Mouse (Mus musculus) cerebellum, adult 11-12 months (tissue): Measurements from ENCODE around the gene Nup133.
A peak's percentile ranks its signal among the peaks of the same experiment; 100 is the strongest.
"Not testable (repeated sequence)": the region's sequence is repeated elsewhere in the genome, so short reads cannot be mapped to it uniquely, and the experiment has no call there.

Experiments used
- DNase-seq: peaks from one replicate; pipeline ENCODE4 v3.0.0; 2022

Nup133 gene

DNA sequence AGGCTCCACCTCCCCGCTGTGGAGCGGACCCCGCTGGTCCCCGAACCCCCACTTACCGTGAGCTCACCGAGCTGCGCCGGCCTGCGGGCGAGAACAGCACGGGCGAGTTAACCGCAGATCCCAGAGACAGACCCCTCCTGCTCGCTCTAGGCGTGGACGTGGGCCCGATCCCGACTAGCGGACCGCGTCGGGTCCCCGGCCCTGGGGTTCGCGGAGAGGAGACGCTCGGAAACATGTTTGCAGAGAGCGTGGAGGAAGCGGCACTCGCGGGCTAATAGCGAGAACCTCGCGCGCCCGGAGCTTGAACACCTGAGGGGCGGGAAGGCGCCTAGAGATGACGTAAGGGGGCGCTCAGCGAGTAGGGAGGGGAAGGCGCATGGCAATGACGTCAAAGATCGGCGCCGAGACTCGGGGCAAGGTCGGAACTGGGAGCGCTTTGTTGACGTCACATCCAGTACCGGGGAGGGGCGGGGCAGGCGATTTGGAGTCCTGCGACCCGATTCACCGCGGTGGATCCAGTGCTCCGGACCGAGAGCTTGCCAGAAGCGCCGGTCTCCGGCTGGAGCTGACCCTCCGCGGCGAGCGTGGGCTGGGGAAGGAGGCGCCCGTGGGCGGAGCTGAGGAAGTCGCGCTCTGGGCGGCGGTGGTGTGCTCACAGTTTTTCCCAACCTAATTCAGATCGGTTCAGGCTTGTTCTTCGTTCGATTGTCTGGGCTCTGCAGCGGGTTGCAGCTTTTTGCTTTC is at the start of gene Nup133:
Gene Nup133 (minus strand): TSS at position 324 of the 744 bp plus-strand sequence.
- DNase-seq: peak; percentile 99

DNA sequence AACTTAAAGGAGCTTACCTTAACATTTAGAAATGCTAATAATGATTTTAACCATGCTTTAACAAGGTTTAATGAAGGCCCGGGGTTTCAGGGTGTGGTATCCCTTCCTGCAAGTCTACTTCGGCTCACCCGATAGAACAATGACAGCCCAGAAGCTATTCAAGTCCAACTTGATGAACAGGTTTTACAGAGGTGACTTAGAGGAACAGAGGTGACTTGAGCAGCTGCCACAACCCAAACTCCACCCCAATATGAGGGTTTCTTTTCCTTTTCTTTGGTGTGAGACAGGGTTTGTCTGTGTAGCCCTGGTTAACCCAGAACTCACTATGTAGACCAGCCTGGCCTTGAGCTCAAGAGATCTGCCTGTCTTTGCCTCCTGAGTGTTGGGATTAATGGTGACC is 44.9 kb upstream of the Nup133 start:
- no peak for DNase-seq

DNA sequence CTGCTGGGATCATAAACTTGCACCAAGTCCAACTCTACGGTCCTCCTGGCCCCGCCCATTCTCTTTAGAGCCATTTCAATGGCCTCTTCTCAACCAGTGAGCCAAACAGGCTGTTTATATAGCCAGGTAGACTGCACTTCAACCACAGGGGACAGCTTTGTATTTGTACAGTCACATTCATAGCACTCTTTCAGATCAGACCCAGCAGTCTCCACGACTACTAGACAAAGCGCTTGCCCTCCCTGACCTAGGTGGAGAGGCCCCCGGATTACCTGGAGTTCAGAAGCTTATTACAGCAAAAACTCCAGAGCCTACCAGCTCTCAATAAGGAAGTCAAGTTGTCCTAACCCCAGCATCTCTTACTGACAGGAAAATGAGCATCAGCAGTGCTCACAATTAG is 44.5 kb upstream of the Nup133 start:
- DNase-seq: no peak

- DNase-seq: no peak
These were observed 43.5 kb upstream of the Nup133 start for GRCm38 (mm10) chr8:123992587-123992986.

DNA sequence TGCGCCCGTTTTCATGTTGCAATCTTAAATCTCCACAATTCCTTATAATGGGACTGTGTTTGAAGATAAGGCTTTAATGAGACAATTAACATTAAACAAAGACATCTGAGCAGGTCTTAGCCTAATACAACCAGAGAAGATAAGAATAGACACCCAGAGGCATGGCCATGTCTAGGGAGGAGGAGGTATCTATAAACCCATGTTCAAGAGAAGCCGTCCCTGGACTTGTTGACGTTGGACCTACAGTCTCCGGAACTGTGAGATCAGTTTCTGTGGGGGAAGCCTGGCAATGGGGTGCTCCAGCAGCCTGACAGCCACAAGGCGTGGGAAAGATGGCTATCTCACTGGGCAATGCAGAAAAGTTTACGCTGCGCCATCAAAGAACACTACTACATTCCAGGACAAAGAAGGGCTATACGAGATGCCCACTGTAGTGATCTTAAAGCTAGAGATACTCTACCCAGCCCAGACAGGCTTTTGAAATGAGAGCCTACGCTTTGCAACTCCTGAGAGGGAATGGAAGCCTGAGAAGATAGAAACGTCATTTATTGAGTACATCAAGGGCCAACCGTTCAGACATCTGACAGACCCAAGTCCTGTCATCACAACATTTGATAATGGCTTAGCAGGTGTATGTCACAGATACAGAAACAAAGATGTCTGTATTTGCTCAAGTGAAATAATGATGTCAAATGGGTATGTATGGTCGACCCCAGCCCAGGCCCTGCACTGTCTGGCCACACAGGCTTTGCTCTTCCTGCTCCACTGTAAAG is 41.4 kb upstream of the Nup133 start:
- no peak for DNase-seq

GRCm38 (mm10) chr8:123989128-123989527 is 40.1 kb upstream of the Nup133 start:
- no peak for DNase-seq

GRCm38 (mm10) chr8:123988605-123989038 is 39.6 kb upstream of the Nup133 start:
- no peak for DNase-seq

DNA sequence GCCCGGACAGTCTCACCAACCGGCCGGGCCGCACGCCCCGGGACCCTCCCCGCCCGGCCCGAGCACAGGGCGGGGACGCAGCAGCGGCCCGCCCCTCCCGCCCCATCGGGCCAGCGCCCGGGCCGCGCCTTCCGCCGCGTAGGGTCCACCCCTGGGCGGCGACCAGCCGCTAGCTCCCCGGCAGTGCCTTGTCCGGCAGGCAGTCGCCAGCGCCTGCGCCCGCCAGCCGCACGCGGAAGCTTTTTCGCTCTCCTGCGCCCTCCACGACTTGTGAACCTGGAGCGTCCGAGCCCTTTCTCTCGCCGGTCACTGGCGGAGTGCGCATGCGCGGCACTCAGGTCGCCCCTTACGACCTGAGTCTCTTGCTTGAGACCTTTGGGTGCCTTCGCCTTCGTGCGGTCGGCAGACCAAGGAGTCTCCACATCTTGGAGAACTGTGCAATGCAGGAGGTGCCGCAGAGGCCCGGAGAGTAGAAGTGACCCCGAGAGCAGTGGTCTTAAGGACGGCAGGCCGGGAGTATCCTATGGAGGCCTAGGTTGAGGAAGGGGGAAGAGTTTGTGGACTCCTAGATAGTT is 33.8 kb upstream of the Nup133 start, which contains the start of gene Abcb10:
Gene Abcb10 (minus strand): TSS at position 297 of the 575 bp plus-strand sequence.
- DNase-seq: peak; percentile 91

DNA sequence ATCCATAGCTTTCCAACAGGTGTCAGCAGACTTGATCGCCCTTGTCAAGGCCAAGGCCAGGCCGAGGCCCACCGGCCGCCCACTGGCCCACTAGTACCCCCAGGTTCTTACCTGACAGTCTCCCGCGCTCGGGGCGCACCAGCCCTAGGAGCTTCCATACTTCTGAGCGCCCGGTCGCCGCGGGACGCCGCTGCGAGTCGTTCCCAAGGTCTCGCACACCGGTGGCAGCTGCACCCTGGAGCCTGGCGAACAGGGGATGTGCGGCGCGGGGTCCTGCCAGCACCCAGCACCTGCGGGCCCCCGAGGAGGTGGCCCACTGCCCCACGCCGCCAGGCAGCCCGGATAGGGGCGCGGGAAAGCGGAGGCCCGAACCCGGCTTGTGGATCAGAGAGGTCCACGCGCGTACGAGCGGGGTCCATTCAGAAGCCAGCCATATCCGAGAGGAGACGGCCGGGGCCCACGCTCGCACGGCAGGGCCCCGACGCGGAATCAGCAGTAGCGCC is 33.3 kb upstream of the Nup133 start:
- peak; percentile 63 for DNase-seq

GRCm38 (mm10) chr8:123981674-123982073 is 32.6 kb upstream of the Nup133 start:
- DNase-seq: no peak

DNA sequence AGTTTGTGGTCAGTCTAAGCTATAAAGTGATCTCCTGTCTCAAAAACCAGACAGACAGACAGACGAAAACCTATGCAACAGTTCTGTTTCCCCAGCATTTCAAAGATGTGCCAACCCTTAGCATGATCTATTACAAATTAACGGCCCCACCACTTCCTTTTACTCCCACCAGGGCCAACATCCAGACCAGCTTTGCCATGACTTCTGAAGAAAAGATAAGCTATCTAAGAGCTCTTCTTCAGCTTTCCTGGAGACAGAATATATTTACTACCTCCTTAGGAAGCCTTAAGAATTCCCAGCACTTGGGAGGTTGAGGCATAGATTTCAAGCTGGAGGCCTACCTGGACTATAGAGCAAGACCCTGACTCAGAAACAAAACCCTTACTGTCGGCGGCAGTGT is 31.2 kb upstream of the Nup133 start:
- no peak for DNase-seq

DNA sequence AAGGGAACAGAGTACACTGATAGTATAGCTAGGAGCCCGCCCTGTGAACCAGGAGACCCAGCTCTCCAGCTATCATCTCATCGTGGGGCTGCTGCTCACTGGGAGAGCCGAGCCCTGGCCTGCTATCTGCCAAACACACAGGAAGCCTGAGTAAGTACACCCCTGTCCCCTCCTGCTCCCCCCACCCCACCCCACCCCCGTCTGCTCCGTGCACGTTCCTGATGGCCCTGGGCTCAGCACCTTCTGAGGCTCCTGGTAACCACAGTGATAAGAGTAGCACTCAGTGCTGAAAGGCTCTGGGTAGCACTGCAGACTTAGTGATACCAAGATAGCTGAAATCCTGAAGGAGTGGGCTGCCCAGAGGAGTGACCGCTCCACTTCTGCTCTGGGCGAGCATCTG is 29.9 kb upstream of the Nup133 start:
- DNase-seq: no peak

DNA sequence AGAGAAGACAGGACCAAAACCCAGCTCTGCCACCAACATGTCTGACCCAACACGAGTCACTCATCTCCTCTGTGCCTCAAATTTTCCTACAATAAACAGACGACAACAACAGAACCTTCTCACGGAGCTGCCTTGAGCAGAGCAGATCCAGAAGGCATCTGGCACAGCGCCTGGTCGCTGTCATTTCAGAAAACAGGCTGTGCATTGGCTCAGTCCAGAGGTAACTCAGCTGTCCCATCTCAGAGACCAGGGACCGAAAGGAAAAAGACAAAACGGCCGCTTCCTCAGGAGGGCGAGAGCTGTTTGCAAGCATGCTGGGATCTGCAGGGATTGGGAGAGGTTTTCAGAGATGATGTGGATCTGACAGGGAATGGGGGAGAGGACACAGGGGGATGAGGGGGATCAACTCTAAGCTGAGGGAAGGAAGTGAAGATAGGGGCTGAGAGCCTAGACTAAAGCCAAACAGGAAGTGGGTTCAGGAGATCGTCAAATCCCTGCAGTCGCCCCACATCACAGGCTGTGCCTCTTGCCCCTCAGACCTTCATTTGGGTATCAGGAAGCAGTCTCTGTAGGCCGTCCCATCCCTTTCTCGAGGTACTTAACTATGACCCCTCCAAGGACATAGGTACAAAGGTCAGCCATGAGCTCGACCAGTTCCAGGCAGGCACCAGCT is 29.2 kb upstream of the Nup133 start:
- peak; percentile 42 for DNase-seq

- DNase-seq: no peak
These were observed 28.4 kb upstream of the Nup133 start for GRCm38 (mm10) chr8:123977499-123977898.

GRCm38 (mm10) chr8:123973495-123973894 is 24.4 kb upstream of the Nup133 start:
- DNase-seq: no peak

GRCm38 (mm10) chr8:123966896-123967295 is 17.8 kb upstream of the Nup133 start:
- no peak for DNase-seq

GRCm38 (mm10) chr8:123961371-123961770 is 12.3 kb upstream of the Nup133 start:
- no peak for DNase-seq

DNA sequence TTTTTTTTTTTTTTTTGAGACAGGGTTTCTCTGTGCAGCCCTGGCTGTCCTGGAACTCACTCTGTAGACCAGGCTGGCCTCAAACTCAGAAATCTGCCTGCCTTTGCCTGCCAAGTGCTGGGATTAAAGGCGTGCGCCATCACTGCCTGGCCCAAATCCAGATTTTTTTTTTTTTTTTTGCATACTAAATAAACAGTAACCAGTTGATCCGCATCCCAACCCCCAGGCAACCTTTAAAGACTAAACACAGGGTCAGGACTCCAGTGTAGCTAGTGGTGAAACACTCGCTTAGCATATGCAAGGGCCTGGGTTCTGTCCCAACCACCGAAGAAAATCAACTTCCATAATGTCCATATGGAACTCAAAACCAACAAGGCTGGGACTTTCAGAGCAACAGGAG is 11.5 kb upstream of the Nup133 start:
- DNase-seq: not testable (repeated sequence)

DNA sequence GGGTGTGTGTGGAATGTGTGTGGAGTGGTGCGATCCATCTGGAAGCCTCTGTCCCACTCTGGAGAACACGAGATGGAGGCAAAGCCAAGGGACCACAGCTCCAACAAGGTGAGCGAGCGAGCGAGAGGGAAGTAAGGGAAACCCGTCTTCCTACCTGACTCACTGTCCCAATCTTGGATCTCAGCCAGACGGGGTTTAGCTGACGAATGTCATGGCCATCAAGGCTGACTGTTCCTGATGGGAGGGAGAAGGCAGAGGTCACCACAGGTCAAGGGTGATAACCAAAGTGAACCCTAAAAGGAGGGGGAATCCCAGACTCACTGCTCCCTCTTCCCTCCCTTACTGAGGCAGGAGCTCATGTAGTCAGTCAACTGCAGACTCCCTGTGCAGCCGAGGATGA is 11.0 kb upstream of the Nup133 start:
- DNase-seq: no peak

DNA sequence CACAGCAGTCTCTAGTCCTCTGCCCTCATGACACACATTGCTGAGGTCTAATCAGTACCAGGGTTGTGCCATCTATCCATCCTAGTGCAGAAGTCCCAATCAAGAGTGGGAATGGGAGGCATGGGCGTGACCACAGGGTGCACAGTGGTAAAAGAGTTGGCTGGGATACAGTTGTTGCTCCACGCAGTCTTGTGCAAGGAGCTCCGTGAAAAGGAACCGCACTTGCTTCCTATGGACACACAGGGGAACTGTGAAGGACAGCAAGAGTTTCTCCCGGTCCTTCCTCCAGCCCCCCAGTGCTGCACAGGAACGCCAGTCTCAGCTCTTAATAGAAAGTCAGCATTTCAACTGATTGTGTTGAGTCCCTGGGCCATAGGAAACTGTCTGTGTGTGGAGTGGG is 10.4 kb upstream of the Nup133 start:
- DNase-seq: no peak

- DNase-seq: no peak
These were observed 9.1 kb upstream of the Nup133 start for GRCm38 (mm10) chr8:123958130-123958529.

DNA sequence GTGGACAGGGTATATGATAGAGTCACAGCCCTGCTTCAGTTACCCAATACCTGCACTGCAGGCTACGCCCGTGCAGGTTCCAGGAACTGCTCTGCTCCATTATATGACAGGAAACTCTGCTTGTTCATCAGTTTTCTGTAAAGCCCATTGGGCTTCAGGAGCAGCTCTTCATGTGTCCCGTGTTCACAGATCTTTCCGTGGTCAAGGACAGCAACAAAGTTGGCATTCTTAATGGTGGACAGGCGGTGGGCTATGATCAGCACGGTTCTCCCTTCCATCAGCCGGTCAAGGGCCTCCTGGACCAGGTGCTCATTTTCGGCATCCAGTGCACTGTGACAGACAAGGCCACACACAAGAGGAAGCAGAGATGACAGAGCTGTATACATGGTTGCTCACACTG is 5.2 kb upstream of the Nup133 start:
- DNase-seq: no peak

- no peak for DNase-seq
These were observed 4.6 kb upstream of the Nup133 start for GRCm38 (mm10) chr8:123953686-123954085.
